Mouse (Mus musculus) hindbrain, embryonic 12.5 days (tissue): ENCODE measurements around the gene Lipt2. TPM values are rescaled to one million over a fixed set of nuclear protein-coding genes. Genes with fewer than 3 reads are reported as not detected.

Experiments used
- ATAC-seq: fragments of 200-750 bp; cut with Nextera tagmentation; 2 replicates; pipeline ENCODE4 v1.8.0; 2017; ENCODE audit warnings: moderate TSS enrichment; ENCODE audit not compliant: low FRiP score
- H3K27ac ChIP-seq: fragments of 300-500 bp; sonication (generic); 2 replicates; pipeline ENCODE4 v1.5.1; 2016; ENCODE audit warnings: mild to moderate bottlenecking
- H3K27me3 ChIP-seq: fragments of 300-500 bp; sonication (generic); 2 replicates; pipeline ENCODE4 v1.6.1; 2016; ENCODE audit warnings: mild to moderate bottlenecking
- H3K36me3 ChIP-seq: fragments of 300-500 bp; sonication (generic); 2 replicates; pipeline ENCODE4 v1.6.1; 2016; ENCODE audit warnings: mild to moderate bottlenecking
- H3K4me1 ChIP-seq: fragments of 300-500 bp; sonication (generic); 2 replicates; pipeline ENCODE4 v1.6.1; 2016
- H3K4me2 ChIP-seq: fragments of 300-500 bp; sonication (generic); replicated peaks from 2 replicates; pipeline ENCODE4 v1.6.1; 2016; ENCODE audit warnings: mild to moderate bottlenecking
- H3K4me3 ChIP-seq: fragments of 300-500 bp; sonication (generic); 2 replicates; pipeline ENCODE4 v1.5.1; 2016; ENCODE audit warnings: mild to moderate bottlenecking
- H3K9ac ChIP-seq: fragments of 300-500 bp; sonication (generic); 2 replicates; pipeline ENCODE4 v1.6.1; 2016; ENCODE audit warnings: mild to moderate bottlenecking, moderate library complexity
- H3K9me3 ChIP-seq: fragments of 300-500 bp; sonication (generic); replicated peaks from 2 replicates; pipeline ENCODE4 v1.6.1; 2016; ENCODE audit warnings: mild to moderate bottlenecking
- WGBS: fragments of 180-500 bp; shearing (Covaris S2); methylation state at CpG from one replicate; pipeline ENCODE4 v1.1.7; 2016; 5-methylcytosine and 5-hydroxymethylcytosine counted together
- polyA plus RNA-seq: library from polyadenylated mRNA; unstranded; fragments of >200 nt; fragmentation: Nextera tagmentation; extraction: Ambion mirVana; gene quantifications from 2 replicates; pipeline ENCODE4 v1.2.1, GENCODE M21; 2016

Lipt2 gene
- polyA plus RNA-seq, 1 experiment from 2014 or later: 17.9 TPM

- H3K9me3 ChIP-seq: no peaks in the 10 kb centered on the region
- no peak for ATAC-seq
- no peaks in the 10 kb centered on the region for H3K36me3 ChIP-seq
- no peak overlapping the region for H3K4me3 ChIP-seq
- H3K4me2 ChIP-seq: no peak overlapping the region
- H3K27ac ChIP-seq: no peak overlapping the region
- WGBS: 64% methylated on average over 1 of the region's 1 CpGs
- no peak overlapping the region for H3K9ac ChIP-seq
- H3K27me3 ChIP-seq: no peaks in the 10 kb centered on the region
- no peaks in the 10 kb centered on the region for H3K4me1 ChIP-seq
Measured at GRCm38 (mm10) chr7:100132379-100132778, 26.7 kb upstream of the Lipt2 start.

- Histone ChIP-seq H3K27me3 (no peaks in the 10 kb centered on the region), H3K9me3 (no peaks in the 10 kb centered on the region), H3K27ac (no peak overlapping the region), H3K4me3 (no peak overlapping the region), H3K4me2 (no peak overlapping the region), H3K9ac (no peak overlapping the region), H3K4me1 (no peaks in the 10 kb centered on the region), H3K36me3 (no peaks in the 10 kb centered on the region)
- WGBS: 87% methylated on average over 9 of the region's 9 CpGs
- ATAC-seq: no peak
Measured at GRCm38 (mm10) chr7:100137038-100137437, 22.0 kb upstream of the Lipt2 start.

GRCm38 (mm10) chr7:100138075-100138474 lies 21.0 kb upstream of the Lipt2 start:
- Histone ChIP-seq H3K9ac (no peak overlapping the region), H3K27ac (no peak overlapping the region), H3K27me3 (no peaks in the 10 kb centered on the region), H3K4me2 (no peak overlapping the region), H3K4me1 (no peaks in the 10 kb centered on the region), H3K4me3 (no peak overlapping the region), H3K9me3 (no peaks in the 10 kb centered on the region), H3K36me3 (no peaks in the 10 kb centered on the region)
- no peak for ATAC-seq
- WGBS: 95% methylated on average over 4 of the region's 4 CpGs

- H3K27ac ChIP-seq: no peak overlapping the region
- H3K9ac ChIP-seq: no peak overlapping the region
- 64% methylated on average over 1 of the region's 1 CpGs for WGBS
- ATAC-seq: no peak
- no peak overlapping the region for H3K4me2 ChIP-seq
- no peak overlapping the region for H3K4me3 ChIP-seq
- H3K27me3 ChIP-seq: 0 out of 2 replicates have a peak, but pooled peaks cover 4% of the 10 kb centered on the region
- H3K36me3 ChIP-seq: no peaks in the 10 kb centered on the region
- no peaks in the 10 kb centered on the region for H3K4me1 ChIP-seq
- no peaks in the 10 kb centered on the region for H3K9me3 ChIP-seq
Measured at GRCm38 (mm10) chr7:100140591-100140990, 18.5 kb upstream of the Lipt2 start.

DNA sequence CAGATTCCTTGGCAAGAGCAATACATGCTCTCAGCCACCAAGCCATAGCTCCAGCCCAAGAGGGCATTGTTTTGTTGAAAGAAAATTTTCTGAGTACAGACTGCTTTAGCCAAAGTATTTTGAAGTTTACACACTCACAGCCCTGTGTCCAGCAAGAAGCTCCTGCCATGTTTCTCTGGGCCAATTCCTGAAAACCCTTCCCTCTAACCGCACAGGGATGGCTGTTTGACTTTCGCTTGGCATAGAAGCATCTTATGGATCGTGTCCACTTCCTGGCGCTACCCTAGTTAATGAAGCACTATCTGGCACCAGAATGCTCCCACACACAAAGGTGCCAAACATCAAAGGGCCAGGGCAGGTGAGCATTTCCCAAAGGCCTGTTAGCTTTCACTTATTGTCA lies 10.5 kb upstream of the Lipt2 start:
- 94% methylated on average over 4 of the region's 4 CpGs for WGBS
- H3K9ac ChIP-seq: no peak overlapping the region
- 0 out of 2 replicates have a peak, but pooled peaks cover 4% of the 10 kb centered on the region for H3K27me3 ChIP-seq
- ATAC-seq: no peak
- H3K27ac ChIP-seq: no peak overlapping the region
- H3K9me3 ChIP-seq: no peaks in the 10 kb centered on the region
- no peaks in the 10 kb centered on the region for H3K36me3 ChIP-seq
- H3K4me3 ChIP-seq: no peak overlapping the region
- no peak overlapping the region for H3K4me2 ChIP-seq
- no peaks in the 10 kb centered on the region for H3K4me1 ChIP-seq

GRCm38 (mm10) chr7:100150086-100150485 lies 9.0 kb upstream of the Lipt2 start:
- ATAC-seq: no peak
- no peak overlapping the region for H3K4me3 ChIP-seq
- 50% methylated on average over 10 of the region's 10 CpGs for WGBS
- H3K27me3 ChIP-seq: no peaks in the 10 kb centered on the region
- H3K27ac ChIP-seq: no peak overlapping the region
- no peak overlapping the region for H3K4me2 ChIP-seq
- H3K9me3 ChIP-seq: no peaks in the 10 kb centered on the region
- H3K4me1 ChIP-seq: no peaks in the 10 kb centered on the region
- H3K36me3 ChIP-seq: no peaks in the 10 kb centered on the region
- H3K9ac ChIP-seq: no peak overlapping the region

DNA sequence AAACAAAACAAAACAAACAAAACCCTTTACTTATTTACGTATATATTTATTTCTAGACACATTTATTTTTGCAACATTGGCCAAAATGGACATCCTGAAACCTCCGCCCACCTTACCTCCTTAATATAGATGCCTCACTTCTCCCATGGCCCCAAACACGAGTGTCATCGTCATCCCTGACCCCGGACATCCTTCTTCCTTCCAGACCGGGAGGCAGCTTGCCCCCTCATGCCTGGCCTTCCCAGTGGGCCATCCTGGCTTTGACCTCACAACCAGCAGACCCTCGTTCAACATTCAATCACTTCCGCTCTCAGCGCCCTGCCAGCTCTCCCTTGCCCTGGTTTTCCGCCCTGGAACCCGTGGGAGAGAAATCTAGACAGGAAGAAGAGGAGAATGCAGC lies 8.5 kb upstream of the Lipt2 start:
- Histone ChIP-seq H3K27ac (no peak overlapping the region), H3K4me2 (no peak overlapping the region), H3K4me3 (no peak overlapping the region), H3K9me3 (no peaks in the 10 kb centered on the region), H3K36me3 (no peaks in the 10 kb centered on the region), H3K4me1 (no peaks in the 10 kb centered on the region), H3K9ac (no peak overlapping the region), H3K27me3 (no peaks in the 10 kb centered on the region)
- ATAC-seq: no peak
- WGBS: 81% methylated on average over 11 of the region's 11 CpGs

- Histone ChIP-seq H3K4me2 (no peak overlapping the region), H3K9me3 (no peaks in the 10 kb centered on the region), H3K4me3 (no peak overlapping the region), H3K27ac (no peak overlapping the region), H3K27me3 (peaks cover 10% of the 10 kb centered on the region; the same call in 1 of the 2 replicates), H3K4me1 (peaks cover 6% of the 10 kb centered on the region), H3K9ac (no peak overlapping the region), H3K36me3 (no peaks in the 10 kb centered on the region)
- no peak for ATAC-seq
- 77% methylated on average over 4 of the region's 4 CpGs for WGBS
Measured at GRCm38 (mm10) chr7:100157669-100158068, 1.4 kb upstream of the Lipt2 start.

- Histone ChIP-seq H3K36me3 (no peaks in the 10 kb centered on the region), H3K27ac (peak overlapping the region; percentile 88), H3K9ac (peak overlapping the region; percentile 78), H3K9me3 (no peaks in the 10 kb centered on the region), H3K4me1 (peaks cover 6% of the 10 kb centered on the region), H3K27me3 (peaks cover 10% of the 10 kb centered on the region; the same call in 1 of the 2 replicates), H3K4me3 (peak overlapping the region; percentile 73), H3K4me2 (peak overlapping the region; percentile 78)
- WGBS: 79% methylated on average over 7 of the region's 7 CpGs
- ATAC-seq: peak; percentile 5; the same call in 1 of the 2 replicates
Measured at GRCm38 (mm10) chr7:100160006-100160405, 929 bp downstream of the Lipt2 start.

DNA sequence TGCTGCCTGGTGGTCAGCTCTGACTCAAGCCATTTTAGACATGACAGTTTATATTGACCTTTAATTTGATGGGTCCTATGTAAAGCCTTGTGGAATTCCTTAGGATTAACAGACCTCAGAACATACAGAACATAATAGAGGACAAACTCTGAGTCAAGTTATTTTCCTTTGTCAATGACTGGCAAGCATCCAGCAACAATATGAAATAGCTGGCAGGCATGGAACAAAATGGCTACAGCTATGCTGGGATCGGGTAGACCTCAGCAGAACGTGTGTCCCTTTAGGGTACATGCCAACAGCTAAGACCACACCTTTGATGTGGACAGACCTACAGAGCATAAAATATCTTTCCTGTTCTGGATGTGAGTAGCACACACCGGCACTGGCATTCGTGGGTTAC lies 4.4 kb downstream of the Lipt2 start:
- Histone ChIP-seq H3K4me1 (peaks cover 6% of the 10 kb centered on the region), H3K27ac (no peak overlapping the region), H3K4me2 (no peak overlapping the region), H3K9me3 (no peaks in the 10 kb centered on the region), H3K36me3 (no peaks in the 10 kb centered on the region), H3K9ac (no peak overlapping the region), H3K4me3 (no peak overlapping the region), H3K27me3 (no peaks in the 10 kb centered on the region)
- WGBS: 89% methylated on average over 4 of the region's 4 CpGs
- no peak for ATAC-seq

DNA sequence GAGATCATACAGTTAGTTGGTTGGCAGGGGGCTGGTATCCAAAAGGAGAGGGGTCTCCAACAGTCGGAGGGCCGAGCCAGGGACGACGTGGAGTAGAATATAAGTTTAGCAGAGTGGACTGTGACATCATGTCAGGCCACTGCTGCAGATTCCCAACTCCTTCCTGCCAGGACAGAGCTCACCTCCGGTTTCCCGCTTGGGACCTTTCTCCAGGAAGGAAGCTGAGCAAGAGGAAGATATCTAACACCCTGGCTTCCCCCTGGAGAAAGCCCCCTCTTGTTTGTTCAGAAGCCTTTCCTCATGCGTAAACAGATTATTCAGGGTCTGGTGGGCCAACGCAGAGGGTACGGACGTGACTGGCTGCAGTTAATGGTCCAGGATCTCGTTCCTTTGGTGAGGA lies 9.6 kb downstream of the Lipt2 start:
- Histone ChIP-seq H3K4me3 (no peak overlapping the region), H3K27ac (no peak overlapping the region), H3K4me2 (no peak overlapping the region), H3K9me3 (no peaks in the 10 kb centered on the region), H3K27me3 (no peaks in the 10 kb centered on the region), H3K4me1 (no peaks in the 10 kb centered on the region), H3K36me3 (no peaks in the 10 kb centered on the region), H3K9ac (no peak overlapping the region)
- ATAC-seq: no peak
- WGBS: 85% methylated on average over 11 of the region's 11 CpGs

DNA sequence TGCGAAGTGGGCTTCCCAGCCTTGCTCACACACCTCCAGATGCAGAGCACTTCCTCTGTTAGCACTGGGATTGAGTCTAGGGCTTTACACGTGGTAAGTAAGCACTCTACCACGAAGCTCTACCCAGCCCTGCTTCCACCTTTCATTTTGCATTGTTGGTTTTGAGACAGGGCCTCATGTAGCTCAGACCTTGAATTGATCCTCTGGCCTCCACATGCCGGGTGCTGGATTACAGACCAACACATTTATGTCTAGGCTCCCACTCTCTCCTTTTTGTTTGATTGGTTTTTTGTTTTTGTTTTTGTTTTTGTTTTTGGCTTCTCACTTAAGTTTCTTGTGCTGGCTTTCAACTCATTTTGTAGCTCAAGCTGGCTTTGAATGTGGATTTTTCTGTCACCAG lies 11.7 kb downstream of the Lipt2 start:
- Histone ChIP-seq H3K4me3 (no peak overlapping the region), H3K9me3 (no peaks in the 10 kb centered on the region), H3K4me2 (no peak overlapping the region), H3K27me3 (peaks cover 3% of the 10 kb centered on the region; the same call in 1 of the 2 replicates), H3K4me1 (no peaks in the 10 kb centered on the region), H3K9ac (no peak overlapping the region), H3K36me3 (no peaks in the 10 kb centered on the region), H3K27ac (no peak overlapping the region)
- no peak for ATAC-seq
- 65% methylated on average over 4 of the region's 4 CpGs for WGBS

DNA sequence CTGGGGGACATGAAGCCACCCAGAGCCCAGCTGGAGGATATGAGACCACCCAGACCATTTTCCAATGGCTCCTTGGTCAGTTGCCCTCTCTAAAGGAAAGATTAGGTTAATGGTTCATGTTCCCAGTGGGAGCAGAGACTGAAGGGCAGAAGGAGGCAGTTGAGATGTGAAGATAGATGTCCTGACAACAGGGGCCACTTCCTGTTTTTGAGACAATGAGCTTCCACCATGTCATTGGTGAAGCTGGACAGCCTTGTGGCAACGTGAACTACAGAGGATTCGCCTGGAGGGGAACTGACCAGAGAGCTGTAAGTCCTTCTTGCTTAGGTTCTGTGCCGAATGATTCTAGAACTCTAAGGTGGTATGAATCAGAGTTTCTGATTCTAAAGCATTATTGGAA lies 17.2 kb downstream of the Lipt2 start, which contains the start of gene Kcne3:
Gene Kcne3, plus strand, starts transcription at position 234 of the 400 bp plus-strand sequence.
- no peak within 1 kb of the TSS for H3K4me3 ChIP-seq
- H3K9ac ChIP-seq: no peak within 1 kb of the TSS
- 79% methylated on average over 3 of the region's 3 CpGs for WGBS
- peaks cover 12% of the 10 kb centered on the region for H3K4me1 ChIP-seq
- no peak within 1 kb of the TSS for H3K27ac ChIP-seq
- no peak for ATAC-seq
- no peak within 1 kb of the TSS for H3K4me2 ChIP-seq
- peaks cover 57% of the 10 kb centered on the region for H3K27me3 ChIP-seq
- no peaks in the 10 kb centered on the region for H3K9me3 ChIP-seq
- H3K36me3 ChIP-seq: no peaks in the 10 kb centered on the region
